Mouse (Mus musculus): Measurements from ENCODE around the gene Lrrc29. TPM values are rescaled to one million over a fixed set of nuclear protein-coding genes. Genes with fewer than 3 reads are reported as not detected.
A peak's percentile ranks its signal among the peaks of the same experiment; 100 is the strongest.

Gene Lrrc29
- 1 to 10 TPM in 1 of 2 experiments, under 1 TPM in 1; 0.89 to 1.4 TPM for total RNA-seq (2021)
- long read RNA-seq, experiment 1, partial matches to known transcripts = 0 of 2 reads
- long read RNA-seq, experiment 1, other reads (novel, unspliced or antisense) = 1 of 2 reads
- long read RNA-seq, experiment 2, partial matches to known transcripts = 4 of 6 reads
- long read RNA-seq, experiment 2, other reads (novel, unspliced or antisense) = 1 of 6 reads

DNA sequence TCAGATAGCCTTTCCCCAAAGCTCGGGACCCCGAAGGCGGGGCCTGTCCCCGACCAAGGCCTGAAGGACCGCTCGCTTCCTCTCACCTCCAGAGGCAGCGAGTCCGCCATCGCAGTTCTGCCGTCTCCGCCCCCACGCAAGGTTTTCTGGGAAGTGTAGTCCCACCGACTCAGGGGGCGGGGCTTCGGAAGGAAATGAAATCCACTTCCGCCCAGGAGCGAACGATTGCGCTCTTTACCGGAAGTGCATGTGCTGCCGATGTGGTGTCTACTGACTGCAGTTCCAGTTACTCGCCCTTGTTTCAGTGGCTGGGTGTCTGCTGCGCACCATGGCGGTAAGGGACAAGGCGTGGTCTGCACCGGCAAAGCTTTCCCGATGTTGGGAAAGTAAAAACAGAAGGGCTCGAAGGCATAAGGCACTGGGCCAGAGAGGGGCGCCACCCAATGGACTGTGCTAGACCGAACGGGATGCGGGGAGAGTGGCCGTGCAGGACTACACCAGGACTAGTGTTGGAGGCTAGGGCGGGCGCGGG lies at the start of gene Lrrc29, which contains the start of gene Tmem208:
Gene Lrrc29, minus strand, starts transcription at position 138 of the 532 bp plus-strand sequence.
Gene Tmem208, plus strand, starts transcription at position 214 of the 532 bp plus-strand sequence.
- peak; percentile 98 for DNase-seq (ENCODE audit: low spot score)

DNA sequence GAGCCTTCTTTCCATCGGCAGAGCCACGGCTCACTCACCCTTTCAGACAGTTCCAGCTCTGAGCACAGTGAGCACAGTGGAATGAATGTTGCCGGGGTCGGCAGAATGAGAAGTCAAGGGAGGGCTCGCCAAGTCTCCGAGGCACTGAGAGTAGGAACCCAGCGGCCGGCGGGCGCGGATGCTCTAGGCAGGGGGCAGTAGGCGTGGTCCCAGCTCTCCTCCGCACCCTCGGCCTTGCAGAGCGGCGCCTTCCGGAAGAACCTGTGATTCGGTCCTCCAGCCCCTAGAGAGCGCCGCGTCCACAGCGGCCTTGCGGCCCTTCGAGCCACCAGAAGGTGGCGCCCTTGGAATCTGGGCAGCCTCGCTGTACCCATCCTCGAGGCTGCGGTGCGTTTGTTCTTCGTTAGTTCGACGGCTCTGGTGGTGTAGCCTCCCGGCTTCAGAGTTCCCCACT lies 48.5 kb upstream of the Lrrc29 start:
- no peak for DNase-seq (ENCODE audit: low spot score)

DNA sequence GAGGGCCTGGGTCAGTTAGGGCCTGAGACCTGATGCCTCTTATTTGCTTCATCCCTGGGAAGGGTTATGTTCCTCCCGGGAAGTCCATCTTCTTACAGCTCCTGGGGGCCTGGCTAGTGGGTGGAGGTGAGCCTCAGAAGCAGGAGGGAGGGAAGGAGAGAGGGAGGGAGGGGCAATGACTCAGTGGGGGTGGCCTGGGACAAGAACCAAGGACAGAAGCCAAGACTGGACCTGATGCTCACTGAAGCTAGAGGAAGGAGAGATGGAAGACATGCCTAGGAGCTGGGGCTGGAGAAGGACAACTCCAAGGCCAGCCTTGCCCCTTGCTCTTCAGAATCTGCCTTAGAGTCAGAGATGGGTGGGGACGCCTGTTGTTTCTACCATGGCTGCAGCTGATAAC lies 47.0 kb upstream of the Lrrc29 start, which contains the start of gene Plekhg4:
Gene Plekhg4, plus strand, starts transcription at position 243 of the 400 bp plus-strand sequence.
- no peak for DNase-seq (ENCODE audit: low spot score)

DNA sequence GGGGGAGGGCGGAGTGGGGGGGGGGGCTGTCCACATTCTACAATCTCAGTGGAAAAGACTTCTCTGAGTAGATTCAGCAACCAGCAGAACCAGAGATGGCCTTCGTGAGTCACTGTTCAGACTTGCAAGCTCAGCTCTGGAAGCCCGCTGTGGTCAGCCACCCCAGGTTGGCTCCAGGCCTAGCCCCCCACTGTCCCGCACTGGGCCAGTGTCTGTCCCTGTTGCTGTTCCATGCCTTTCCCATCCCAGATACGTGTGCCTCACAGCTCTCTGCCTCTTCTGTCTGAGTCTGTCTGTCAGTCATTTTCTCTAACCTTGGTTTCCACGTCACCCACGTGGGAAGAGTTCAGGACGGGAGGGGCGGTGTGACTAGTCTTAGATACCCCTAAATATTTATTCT lies 46.4 kb upstream of the Lrrc29 start:
- no peak for DNase-seq (ENCODE audit: low spot score)

DNA sequence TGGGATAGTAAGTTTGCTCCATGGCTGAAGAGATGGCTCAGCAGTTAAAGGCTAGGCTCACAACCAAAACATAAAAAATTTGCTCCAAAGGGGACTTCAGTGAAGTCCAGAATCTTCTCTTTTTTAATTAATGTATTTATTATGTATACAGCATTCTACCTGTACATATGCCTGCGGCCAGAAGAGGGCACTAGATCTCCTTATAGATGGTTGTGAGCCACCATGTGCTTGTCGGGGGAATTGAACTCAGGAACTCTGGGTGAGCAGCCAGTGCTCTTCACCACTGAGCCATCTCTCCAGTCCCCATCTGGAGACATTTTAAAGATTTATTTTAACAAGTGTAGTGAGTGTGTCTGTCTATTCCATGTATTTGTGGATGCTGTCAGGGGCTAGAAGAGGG lies 41.0 kb upstream of the Lrrc29 start:
- no peak for DNase-seq (ENCODE audit: low spot score)

DNA sequence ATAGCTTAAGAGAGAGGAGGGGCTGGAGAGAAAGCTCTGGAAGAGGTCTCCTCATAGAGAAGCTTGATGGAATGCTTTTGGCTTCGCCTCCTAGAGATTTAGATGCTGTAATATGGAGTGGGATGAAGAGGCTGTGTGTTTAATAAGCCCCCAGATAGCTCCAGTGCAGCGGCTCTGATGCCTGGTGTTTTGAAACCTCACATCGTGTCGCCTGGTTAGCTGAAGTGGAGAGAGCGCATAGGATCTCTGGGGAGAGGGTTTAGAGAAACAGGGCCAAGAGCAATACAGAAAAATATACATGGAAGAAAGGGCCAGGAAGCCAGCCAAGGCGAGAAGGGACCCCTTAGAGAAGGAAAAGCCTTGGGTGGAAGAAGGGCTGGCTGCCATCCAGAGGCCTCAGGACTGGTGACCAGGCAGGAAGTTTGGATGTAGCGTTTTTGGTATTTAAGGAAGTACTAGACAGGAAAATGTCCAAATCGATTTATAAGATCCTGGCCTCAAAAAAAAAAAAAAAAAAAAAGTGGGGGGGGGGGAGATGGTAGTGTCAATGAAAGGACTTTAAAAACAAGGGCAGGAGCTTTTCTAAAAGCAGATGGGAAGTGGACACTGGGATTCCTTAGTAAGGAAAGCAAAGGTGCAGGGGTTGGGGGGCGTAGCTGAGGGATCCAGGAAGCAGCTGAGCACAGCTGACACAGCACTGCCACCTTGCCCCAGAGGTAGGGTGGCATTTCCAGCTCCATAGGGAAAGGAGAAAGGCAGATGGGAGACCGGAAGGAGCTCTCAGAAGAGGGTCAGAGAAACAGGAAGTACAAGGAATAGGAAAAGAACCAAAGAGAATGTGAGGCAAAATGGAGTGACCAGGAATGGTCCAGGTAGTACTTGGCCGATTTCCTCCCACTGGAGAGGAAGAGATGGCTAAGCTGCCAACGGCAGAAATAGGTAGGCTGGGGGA lies 35.9 kb upstream of the Lrrc29 start:
- DNase-seq (ENCODE audit: low spot score) = no peak

DNA sequence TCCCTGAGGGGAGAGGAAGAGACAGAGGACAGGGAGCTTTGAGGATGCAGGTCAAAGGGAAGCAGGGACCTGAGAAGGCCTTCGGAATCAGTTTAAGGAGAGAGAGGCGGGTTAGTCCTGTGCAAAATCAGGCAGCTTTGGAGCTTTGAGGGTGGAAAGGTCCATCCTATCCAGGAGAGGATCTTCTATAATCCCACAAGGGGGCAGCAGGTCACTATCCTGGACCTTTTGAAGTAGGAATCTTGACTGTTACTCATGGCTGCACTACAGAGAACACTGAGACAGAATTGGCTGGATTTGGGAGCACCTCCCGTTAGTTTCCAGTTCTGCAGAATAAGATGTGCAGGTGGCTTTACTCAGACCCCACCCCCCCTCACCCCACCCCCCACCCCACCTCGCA lies 33.6 kb upstream of the Lrrc29 start:
- DNase-seq (ENCODE audit: low spot score) = no peak

DNA sequence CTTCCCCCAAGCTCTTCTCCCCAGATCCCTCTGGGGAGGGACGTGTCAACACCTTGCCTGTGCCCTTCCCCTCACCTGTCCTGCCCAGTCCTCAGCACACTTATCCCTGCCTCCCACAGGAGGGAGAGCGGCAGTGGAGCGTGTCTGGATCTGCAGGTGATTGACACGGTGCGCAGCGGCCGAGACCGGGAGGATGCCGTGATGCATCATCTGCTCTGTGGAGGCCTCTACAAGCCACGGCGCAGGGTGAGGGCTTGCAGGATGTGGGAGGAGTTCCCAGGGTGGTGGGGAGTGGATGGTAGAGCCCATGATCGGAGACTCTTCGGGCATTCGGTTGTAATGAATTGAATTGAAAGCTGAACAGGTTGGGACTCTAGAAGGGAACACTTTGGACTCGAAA lies 33.1 kb upstream of the Lrrc29 start:
- no peak for DNase-seq (ENCODE audit: low spot score)

DNA sequence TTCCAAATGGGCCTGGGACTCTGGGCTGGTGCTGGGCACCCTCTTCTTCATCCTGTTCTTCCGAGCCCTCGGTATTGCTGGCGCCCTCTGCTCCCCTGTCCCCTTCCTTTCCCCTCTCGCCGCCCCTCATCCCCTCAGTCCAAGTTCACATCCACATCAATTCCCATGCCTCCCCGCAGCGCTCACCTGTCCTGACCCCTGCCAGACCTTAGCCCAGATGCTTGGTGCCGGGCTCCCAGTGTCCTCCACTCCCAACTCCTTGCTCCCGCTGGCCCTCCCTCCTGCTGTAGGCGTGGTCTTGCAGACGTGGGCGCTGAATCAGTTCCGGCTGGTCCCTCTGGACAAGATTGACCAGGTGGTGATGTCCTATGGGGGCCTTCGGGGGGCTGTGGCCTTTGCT lies 30.6 kb upstream of the Lrrc29 start:
- DNase-seq (ENCODE audit: low spot score) = no peak

DNA sequence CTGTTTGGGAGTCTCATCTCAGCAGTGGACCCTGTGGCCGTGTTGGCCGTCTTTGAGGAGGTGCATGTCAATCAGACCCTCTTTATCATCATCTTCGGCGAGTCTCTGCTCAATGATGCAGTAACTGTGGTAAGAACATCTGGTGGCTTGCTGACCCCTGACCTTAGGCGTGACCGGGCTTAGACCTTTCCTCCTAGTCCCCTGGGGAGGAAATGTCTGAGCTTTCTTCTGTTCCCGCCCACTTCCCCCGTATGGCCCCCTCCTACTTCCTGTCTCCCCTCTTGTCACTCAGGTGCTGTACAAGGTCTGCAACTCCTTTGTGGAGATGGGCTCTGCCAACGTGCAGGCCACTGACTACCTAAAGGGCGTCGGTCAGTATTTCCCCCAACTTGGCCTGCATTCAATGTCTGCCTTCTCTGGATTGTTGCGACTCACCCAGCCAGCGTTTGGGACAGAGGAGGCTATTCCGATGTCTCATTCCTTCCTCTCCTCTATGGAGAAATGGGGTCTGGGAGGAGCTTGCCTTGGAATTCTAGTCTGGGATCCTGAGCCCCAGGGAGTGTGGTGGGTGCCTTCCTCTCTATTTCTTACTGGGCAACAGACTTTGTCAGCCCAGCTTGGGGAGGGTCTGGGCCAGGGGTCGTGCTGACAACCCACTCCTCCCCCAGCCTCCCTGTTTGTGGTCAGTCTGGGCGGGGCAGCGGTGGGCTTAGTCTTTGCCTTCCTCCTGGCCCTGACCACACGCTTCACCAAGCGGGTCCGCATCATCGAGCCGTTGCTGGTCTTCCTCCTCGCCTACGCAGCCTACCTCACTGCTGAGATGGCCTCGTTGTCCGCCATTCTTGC lies 29.3 kb upstream of the Lrrc29 start:
- peak; percentile 53 for DNase-seq (ENCODE audit: low spot score)

DNA sequence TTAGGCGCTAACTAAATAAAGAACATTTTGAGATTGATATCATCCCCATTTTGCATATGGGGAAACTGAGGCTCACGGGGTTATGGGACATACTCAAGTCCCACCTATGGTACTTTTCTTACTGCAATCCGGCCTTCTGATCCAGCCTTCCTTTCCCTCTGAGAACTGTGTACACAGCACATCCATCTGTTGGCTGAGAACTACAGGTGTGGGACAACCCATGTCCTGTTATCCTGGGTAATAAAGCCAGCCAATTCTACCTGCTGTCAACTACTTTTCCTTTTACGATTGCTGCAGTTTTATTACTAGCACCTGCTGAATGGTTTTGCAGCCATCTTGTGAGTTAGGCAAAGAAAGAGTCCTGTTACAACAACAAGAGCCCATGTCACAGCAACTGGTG lies 28.5 kb upstream of the Lrrc29 start:
- DNase-seq (ENCODE audit: low spot score) = no peak

DNA sequence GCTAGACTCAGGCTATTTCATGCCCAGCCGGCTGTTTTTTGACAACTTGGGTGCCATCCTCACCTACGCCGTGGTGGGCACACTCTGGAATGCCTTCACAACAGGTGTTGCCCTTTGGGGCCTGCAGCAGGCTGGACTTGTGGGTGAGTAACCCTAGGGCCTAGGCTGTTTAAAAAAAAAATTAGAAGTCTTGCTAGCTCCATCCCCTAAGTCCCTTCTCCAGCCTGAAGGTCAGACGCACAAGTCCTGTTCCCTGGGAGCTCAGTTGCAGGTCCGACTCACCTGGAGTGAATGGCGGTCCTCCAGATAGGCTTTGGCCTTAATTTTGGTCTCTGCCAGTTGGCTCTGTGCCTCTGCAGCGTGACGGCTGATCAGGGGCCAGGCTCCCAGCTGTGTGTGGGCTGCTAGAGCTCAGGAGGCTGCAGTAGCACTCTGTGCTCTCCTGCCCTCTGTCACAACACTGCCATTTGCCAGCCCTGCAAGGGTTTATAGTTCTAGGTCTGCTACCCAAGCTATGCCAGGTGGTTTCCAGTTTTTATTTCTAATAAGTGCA lies 27.6 kb upstream of the Lrrc29 start:
- DNase-seq (ENCODE audit: low spot score) = no peak

DNA sequence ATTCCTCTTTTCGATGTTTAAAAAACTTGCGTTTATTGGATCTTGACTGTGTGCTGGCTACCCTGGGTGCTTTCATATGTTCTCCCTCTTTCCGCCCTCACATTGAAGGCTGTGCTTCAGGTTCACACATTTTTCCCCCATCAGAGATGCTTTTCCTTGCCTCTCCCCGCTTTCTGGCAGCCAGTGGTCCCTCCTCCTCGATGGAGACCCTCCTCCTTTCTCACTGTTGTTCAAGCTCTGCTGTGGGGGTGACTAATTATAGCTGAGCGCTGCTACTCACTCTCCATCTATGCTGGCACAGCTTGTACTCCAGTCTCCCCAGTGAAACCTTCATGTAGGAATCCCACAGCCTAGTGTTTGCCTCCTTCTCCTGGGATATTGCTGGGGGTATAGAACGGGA lies 24.1 kb upstream of the Lrrc29 start:
- DNase-seq (ENCODE audit: low spot score) = no peak

DNA sequence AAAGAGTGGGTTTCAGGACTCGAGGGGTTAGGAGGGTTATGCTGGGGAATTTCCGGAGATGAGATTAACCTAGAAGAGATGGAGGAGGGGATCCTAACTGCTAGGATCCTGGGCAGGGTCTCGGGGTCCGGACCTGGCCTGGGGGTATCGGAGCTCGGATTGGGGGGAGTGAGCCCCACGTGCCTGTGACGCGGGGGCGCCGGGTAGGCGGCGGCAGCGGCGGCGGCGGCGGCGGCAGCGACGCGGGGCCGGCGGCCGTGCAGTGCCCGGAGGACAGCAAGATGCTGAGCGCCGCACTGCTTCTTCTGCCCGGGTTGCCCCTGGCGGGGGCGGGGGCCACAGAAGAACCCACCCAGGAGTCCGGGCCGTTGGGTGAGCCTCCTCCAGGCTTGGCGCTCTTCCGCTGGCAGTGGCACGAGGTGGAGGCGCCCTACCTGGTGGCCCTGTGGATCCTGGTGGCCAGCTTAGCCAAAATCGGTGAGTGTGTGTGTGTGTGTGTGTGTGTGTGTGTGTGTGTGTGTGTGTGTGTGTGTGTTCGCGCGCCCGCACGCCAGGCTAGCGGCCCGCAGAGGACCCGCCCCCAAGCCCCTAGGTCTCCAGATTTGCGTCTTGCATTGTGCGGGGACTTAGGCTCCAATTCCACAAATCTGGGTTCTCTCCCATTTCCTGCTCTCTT lies 23.2 kb upstream of the Lrrc29 start:
- no peak for DNase-seq (ENCODE audit: low spot score)

DNA sequence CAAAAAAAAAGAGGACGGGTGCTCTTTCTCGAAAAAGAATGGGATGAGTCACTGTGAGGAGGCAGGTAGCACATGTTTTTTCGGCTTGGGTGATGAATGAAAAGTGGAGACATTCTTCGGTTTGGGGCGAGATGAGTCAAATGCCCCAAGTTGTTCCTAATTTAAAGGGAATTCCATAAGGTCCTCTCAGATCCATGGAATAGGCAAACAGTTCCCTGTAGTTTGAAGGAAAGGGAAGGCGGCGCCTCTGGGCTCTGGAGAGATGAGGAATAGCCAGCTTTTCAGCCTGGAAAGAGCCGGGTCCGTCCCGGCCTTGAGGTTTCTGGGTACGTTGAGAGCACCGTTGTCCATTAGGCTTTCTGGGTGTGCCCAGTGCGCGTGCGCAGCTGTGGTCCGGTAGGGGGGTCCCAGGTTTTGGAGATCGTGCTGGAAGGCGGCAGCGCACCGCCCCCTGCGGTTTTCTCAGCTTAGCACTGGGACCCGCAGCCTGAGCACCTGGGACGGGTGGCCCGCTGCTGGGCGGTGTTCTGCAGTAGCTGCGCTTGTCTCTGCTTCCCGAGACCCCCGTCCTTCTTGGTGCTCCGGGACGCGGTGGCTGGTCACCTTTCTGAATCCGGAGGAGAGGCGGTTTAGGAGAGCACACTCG lies 22.5 kb upstream of the Lrrc29 start, which contains the start of gene Slc9a5:
Gene Slc9a5, plus strand, starts transcription at position 394 of the 646 bp plus-strand sequence.
- DNase-seq (ENCODE audit: low spot score) = no peak

DNA sequence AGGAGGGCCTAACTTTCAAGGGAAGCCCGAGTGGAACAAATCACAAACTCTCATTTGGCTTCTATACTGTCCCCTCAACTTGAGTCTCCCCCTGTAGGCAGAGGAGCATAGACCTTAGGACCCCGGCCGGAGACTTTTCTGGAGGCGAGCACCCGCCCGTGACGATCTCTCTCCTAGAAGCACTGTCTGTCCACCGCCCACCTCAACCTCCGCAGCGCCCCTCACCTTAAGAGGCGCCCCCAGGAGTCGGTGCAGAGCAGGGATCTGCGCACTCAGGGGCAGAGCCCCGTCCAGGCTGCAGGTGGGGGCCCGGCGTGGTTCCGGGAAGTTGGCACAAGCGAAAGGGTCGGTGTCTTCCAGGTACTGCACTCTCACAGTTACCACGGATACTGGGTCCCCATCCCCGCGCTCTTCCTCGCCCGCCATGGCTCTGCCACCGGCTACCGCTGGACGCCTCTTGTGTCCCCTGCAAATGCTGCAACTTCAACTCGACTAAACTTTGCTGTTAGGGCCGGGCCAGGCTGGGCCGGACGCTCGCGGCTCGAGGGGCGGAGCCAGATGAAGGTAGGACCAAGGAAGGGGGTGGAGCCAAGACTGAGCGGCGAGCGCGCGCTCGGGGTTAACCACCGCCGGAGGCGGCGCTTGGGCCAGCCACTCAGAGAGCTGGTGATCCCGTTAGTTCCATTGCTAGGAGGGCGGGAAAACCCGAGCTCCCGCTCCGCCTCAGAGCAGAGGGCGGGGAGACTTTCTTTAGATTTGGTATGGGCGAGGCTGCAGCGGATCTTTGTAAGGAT lies 21.5 kb upstream of the Lrrc29 start, which contains the start of gene Fhod1:
Gene Fhod1, minus strand, starts transcription at position 526 of the 794 bp plus-strand sequence.
- DNase-seq (ENCODE audit: low spot score) = peak; percentile 95

DNA sequence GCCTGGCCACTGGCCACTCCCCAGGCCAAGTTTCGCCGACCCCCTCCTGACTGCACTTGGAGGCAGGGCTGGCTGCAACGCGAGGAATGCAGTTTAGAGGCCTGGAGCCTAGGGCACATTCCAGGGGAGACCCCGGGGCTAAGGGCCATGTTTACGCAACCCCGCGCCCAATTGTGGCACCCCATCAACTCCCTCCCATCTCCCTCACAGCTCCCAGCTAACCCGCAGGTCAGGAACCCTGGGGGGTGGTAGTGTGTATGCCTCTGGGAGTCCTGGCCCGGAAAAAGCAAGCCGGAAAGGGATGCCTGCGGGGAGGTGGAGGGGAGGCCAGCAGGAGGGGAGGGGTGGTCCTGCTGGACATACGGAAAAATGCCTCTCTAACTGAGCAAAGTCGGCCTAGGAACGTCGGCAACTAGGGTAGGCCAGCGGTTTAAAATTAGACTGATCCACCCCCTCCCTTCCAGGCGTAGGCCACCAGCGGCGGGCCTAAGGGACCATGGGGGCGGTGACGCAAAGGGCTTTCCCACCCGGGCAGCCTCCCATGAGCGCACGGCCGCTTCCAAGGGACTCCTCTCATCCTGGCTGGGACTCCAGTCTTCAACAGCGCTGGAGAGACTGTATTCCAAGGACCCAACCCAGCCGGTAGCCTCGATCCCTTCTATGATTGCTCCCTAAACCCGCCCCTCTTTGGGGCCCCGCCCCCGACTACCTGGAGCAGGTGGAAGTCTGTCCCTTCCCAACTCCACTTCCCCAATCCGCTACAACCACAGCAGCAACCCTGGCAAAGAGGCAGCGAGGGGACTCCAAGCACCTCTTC lies 20.7 kb upstream of the Lrrc29 start:
- peak; percentile 85 for DNase-seq (ENCODE audit: low spot score)
